Mouse (Mus musculus): ENCODE data around the gene Mto1. TPM values are rescaled to one million over a fixed set of nuclear protein-coding genes. Genes with fewer than 3 reads are reported as not detected.

Mto1 gene
- total and polyA plus RNA-seq, 2 experiments from 2014 or later: 20.9 to 25.7 TPM

GRCm38 (mm10) chr9:78504679-78505078, 56.7 kb downstream of the Mto1 start:
- Histone ChIP-seq H3K4me2 (ENCODE audit: low read depth, low read length) (peak overlapping the region; percentile 48), H3K4me1 (ENCODE audit: insufficient read depth, low read length) (peaks cover 10% of the 10 kb centered on the region), H3K27me3 (ENCODE audit: insufficient read depth, low read length) (no peaks in the 10 kb centered on the region), H3K27ac (0 out of 2 replicates have a peak overlapping the region, but pooled peaks have one; percentile 77), H3K9me3 (ENCODE audit: low read length) (no peaks in the 10 kb centered on the region), H3K4me3 (ENCODE audit: low read length) (no peak overlapping the region), H3K36me3 (ENCODE audit: insufficient read depth, low read length) (no peaks in the 10 kb centered on the region), H3K9ac (replicated peaks; ENCODE audit: low read length) (no peak overlapping the region)
- TF ChIP-seq CTCF (IDR thresholded peaks at IDR 0.05; ENCODE audit: low read depth): no peak
- DNase-seq (ENCODE audit: low spot score) (no peak), ATAC-seq (no peak)
- WGBS: 71% methylated on average over 3 of the region's 3 CpGs

- no peaks in the 10 kb centered on the region for H3K36me3 ChIP-seq (ENCODE audit: insufficient read depth, low read length)
- H3K4me2 ChIP-seq (ENCODE audit: low read depth, low read length): 0 out of 2 replicates have a peak overlapping the region, but pooled peaks have one; percentile 10
- WGBS: 90% methylated on average over 6 of the region's 6 CpGs
- H3K4me3 ChIP-seq (ENCODE audit: low read length): no peak overlapping the region
- no peak for ATAC-seq
- no peak for TF ChIP-seq CTCF (IDR thresholded peaks at IDR 0.05; ENCODE audit: low read depth)
- no peaks in the 10 kb centered on the region for H3K27me3 ChIP-seq (ENCODE audit: insufficient read depth, low read length)
- H3K9me3 ChIP-seq (ENCODE audit: low read length): no peaks in the 10 kb centered on the region
- H3K9ac ChIP-seq (replicated peaks; ENCODE audit: low read length): no peak overlapping the region
- no peak for DNase-seq (ENCODE audit: low spot score)
- no peak overlapping the region for H3K27ac ChIP-seq
- peaks cover 10% of the 10 kb centered on the region for H3K4me1 ChIP-seq (ENCODE audit: insufficient read depth, low read length)
These were observed 57.2 kb downstream of the Mto1 start for GRCm38 (mm10) chr9:78505223-78505622.

- Histone ChIP-seq H3K4me3 (ENCODE audit: low read length) (no peak overlapping the region), H3K36me3 (ENCODE audit: insufficient read depth, low read length) (no peaks in the 10 kb centered on the region), H3K27me3 (ENCODE audit: insufficient read depth, low read length) (no peaks in the 10 kb centered on the region), H3K4me2 (ENCODE audit: low read depth, low read length) (no peak overlapping the region), H3K4me1 (ENCODE audit: insufficient read depth, low read length) (peaks cover 10% of the 10 kb centered on the region), H3K9ac (replicated peaks; ENCODE audit: low read length) (no peak overlapping the region), H3K27ac (no peak overlapping the region), H3K9me3 (ENCODE audit: low read length) (no peaks in the 10 kb centered on the region)
- DNase-seq (ENCODE audit: low spot score) (no peak), ATAC-seq (no peak)
- 74% methylated on average over 11 of the region's 11 CpGs for WGBS
- no peak for TF ChIP-seq CTCF (IDR thresholded peaks at IDR 0.05; ENCODE audit: low read depth)
These were observed 58.2 kb downstream of the Mto1 start for GRCm38 (mm10) chr9:78506002-78506721.

GRCm38 (mm10) chr9:78506722-78507077, 58.7 kb downstream of the Mto1 start:
- Histone ChIP-seq H3K4me1 (ENCODE audit: insufficient read depth, low read length) (peaks cover 10% of the 10 kb centered on the region), H3K9me3 (ENCODE audit: low read length) (no peaks in the 10 kb centered on the region), H3K27ac (no peak overlapping the region), H3K4me2 (ENCODE audit: low read depth, low read length) (no peak overlapping the region), H3K27me3 (ENCODE audit: insufficient read depth, low read length) (no peaks in the 10 kb centered on the region), H3K36me3 (ENCODE audit: insufficient read depth, low read length) (no peaks in the 10 kb centered on the region), H3K9ac (replicated peaks; ENCODE audit: low read length) (no peak overlapping the region), H3K4me3 (ENCODE audit: low read length) (no peak overlapping the region)
- ATAC-seq: no peak
- DNase-seq (ENCODE audit: low spot score): no peak
- no peak for TF ChIP-seq CTCF (IDR thresholded peaks at IDR 0.05; ENCODE audit: low read depth)
- 82% methylated on average over 7 of the region's 7 CpGs for WGBS

- peaks cover 3% of the 10 kb centered on the region for H3K4me1 ChIP-seq (ENCODE audit: insufficient read depth, low read length)
- 93% methylated on average over 16 of the region's 16 CpGs for WGBS
These were observed 60.2 kb downstream of the Mto1 start for GRCm38 (mm10) chr9:78508106-78508786.

GRCm38 (mm10) chr9:78511705-78512104, 63.7 kb downstream of the Mto1 start:
- DNase-seq (ENCODE audit: low spot score) (no peak), ATAC-seq (no peak)
- Histone ChIP-seq H3K4me3 (ENCODE audit: low read length) (no peak overlapping the region), H3K36me3 (ENCODE audit: insufficient read depth, low read length) (no peaks in the 10 kb centered on the region), H3K4me1 (ENCODE audit: insufficient read depth, low read length) (no peaks in the 10 kb centered on the region), H3K27ac (no peak overlapping the region), H3K4me2 (ENCODE audit: low read depth, low read length) (no peak overlapping the region), H3K9me3 (ENCODE audit: low read length) (no peaks in the 10 kb centered on the region), H3K27me3 (ENCODE audit: insufficient read depth, low read length) (no peaks in the 10 kb centered on the region), H3K9ac (replicated peaks; ENCODE audit: low read length) (no peak overlapping the region)
- 95% methylated on average over 5 of the region's 5 CpGs for WGBS
- no peak for TF ChIP-seq CTCF (IDR thresholded peaks at IDR 0.05; ENCODE audit: low read depth)

More at GRCm38 (mm10) chr9:78508106-78508786, 60.2 kb downstream of the Mto1 start:
- Histone ChIP-seq H3K4me2 (ENCODE audit: low read depth, low read length) (no peak overlapping the region), H3K9me3 (ENCODE audit: low read length) (no peaks in the 10 kb centered on the region), H3K27ac (no peak overlapping the region), H3K27me3 (ENCODE audit: insufficient read depth, low read length) (no peaks in the 10 kb centered on the region), H3K4me3 (ENCODE audit: low read length) (no peak overlapping the region), H3K36me3 (ENCODE audit: insufficient read depth, low read length) (no peaks in the 10 kb centered on the region), H3K9ac (replicated peaks; ENCODE audit: low read length) (no peak overlapping the region)
- TF ChIP-seq CTCF (IDR thresholded peaks at IDR 0.05; ENCODE audit: low read depth): no peak
- no peak for DNase-seq (ENCODE audit: low spot score)
- ATAC-seq: no peak
